Mouse (Mus musculus): ENCODE measurements at regions not wholly inside any gene's neighbourhood (a gene's known extent, or its start where the extent isn't known, plus 50 kb on each side); places are given as distances from the start of the nearest gene placed in this dataset.
A peak's percentile ranks its signal among the peaks of the same experiment; 100 is the strongest.

DNA sequence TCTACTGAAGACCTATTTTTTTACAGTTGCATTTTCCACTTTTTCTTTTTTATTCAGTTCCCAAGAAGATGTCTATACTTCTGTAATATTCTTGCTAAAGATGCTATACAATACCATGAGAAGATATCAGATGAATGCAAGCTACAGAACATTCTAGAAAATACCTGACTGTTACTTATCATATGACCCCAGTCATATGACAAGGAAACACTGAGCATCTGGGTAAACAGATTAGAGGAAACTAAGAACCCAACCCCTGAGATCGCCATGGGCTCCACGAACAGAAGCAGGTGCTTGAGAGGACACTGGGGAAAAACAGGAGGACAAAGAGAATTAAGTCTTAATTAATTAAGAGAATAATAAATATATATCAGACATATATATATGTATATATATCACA lies 275.7 kb downstream of the Klf5 start:
- Histone ChIP-seq H3K4me2 (replicated peaks; ENCODE audit: low read depth, low read length) (no peak overlapping the region), H3K27ac (ENCODE audit: low read length) (no peak overlapping the region), H3K4me1 (ENCODE audit: insufficient read depth, low read depth, low read length) (no peaks in the 10 kb centered on the region), H3K9me3 (ENCODE audit: low read length) (no peaks in the 10 kb centered on the region), H3K9ac (replicated peaks; ENCODE audit: low read depth) (no peak overlapping the region), H3K4me3 (ENCODE audit: low read depth, low read length) (no peak overlapping the region), H3K27me3 (replicated peaks; ENCODE audit: insufficient read depth, low read length) (no peaks in the 10 kb centered on the region), H3K36me3 (ENCODE audit: insufficient read depth, low read length) (no peaks in the 10 kb centered on the region)
- TF ChIP-seq CTCF (IDR thresholded peaks at IDR 0.05): no peak
- no peak for TF ChIP-seq EP300 (IDR thresholded peaks at IDR 0.05)
- 82% methylated on average over 2 of the region's 2 CpGs for WGBS
- ATAC-seq (no peak), DNase-seq (ENCODE audit: low spot score) (no peak)

DNA sequence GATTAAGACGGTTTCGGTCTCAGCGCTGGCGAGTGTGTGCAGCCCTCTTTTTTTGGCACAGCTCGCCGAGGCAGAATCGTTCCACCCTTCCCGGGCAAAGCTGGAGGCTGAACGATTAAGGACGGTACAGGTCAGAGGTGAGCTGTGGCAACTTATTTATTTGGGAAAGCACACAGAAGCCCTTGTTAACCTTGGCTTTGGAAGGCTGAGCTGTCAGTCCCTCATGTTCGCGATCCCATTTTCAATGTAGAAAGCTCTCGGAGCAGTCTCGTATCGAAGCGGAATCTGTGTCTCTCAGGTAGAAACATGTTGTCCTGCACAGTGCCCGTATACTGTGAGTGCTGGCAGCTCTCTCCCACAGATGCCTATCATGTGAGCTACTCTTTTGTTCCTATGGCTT lies 280.2 kb downstream of the Klf5 start:
- H3K27ac ChIP-seq (ENCODE audit: low read length): peak overlapping the region; percentile 78
- H3K4me1 ChIP-seq (ENCODE audit: insufficient read depth, low read depth, low read length): no peaks in the 10 kb centered on the region
- ATAC-seq (peak; percentile 70), DNase-seq (ENCODE audit: low spot score) (peak; percentile 61)
- TF ChIP-seq CTCF (IDR thresholded peaks at IDR 0.05): no peak
- no peak for TF ChIP-seq EP300 (IDR thresholded peaks at IDR 0.05)
- H3K36me3 ChIP-seq (ENCODE audit: insufficient read depth, low read length): no peaks in the 10 kb centered on the region
- peak overlapping the region; percentile 14; the same call in 1 of the 2 replicates for H3K4me3 ChIP-seq (ENCODE audit: low read depth, low read length)
- 23% methylated on average over 17 of the region's 17 CpGs for WGBS
- H3K9me3 ChIP-seq (ENCODE audit: low read length): no peaks in the 10 kb centered on the region
- H3K9ac ChIP-seq (replicated peaks; ENCODE audit: low read depth): no peak overlapping the region
- peak overlapping the region; percentile 41 for H3K4me2 ChIP-seq (replicated peaks; ENCODE audit: low read depth, low read length)
- no peaks in the 10 kb centered on the region for H3K27me3 ChIP-seq (replicated peaks; ENCODE audit: insufficient read depth, low read length)

DNA sequence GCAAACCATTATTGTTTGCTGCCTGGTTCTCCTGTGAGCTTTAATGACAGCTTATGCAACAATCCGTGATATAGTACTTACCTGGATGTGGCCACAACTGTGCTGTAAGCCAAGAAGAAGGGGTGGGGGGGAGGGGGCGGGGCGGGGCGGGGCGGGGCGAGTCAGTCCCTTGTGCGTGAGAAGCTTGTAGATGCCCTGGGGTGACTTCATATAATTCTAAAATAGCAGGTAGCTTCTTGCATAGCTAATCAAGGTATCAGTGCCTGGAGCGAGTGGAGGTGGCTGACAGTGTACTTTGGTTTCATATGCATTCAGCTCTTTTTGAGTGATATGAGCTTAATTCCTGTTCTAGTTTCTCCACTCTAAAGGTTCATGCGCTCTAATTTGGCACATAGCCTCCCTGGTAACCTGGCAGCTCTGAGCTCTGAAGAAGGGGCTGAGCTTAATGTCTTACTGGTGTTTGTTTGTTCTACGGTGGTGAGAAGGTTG lies 280.8 kb downstream of the Klf5 start:
- Histone ChIP-seq H3K9ac (replicated peaks; ENCODE audit: low read depth) (no peak overlapping the region), H3K36me3 (ENCODE audit: insufficient read depth, low read length) (no peaks in the 10 kb centered on the region), H3K4me2 (replicated peaks; ENCODE audit: low read depth, low read length) (peak overlapping the region; percentile 41), H3K27ac (ENCODE audit: low read length) (peak overlapping the region; percentile 78), H3K9me3 (ENCODE audit: low read length) (no peaks in the 10 kb centered on the region), H3K27me3 (replicated peaks; ENCODE audit: insufficient read depth, low read length) (no peaks in the 10 kb centered on the region), H3K4me1 (ENCODE audit: insufficient read depth, low read depth, low read length) (no peaks in the 10 kb centered on the region), H3K4me3 (ENCODE audit: low read depth, low read length) (peak overlapping the region; percentile 14; the same call in 1 of the 2 replicates)
- 16% methylated on average over 10 of the region's 10 CpGs for WGBS
- ATAC-seq (peak; percentile 88), DNase-seq (ENCODE audit: low spot score) (peak; percentile 69)
- TF ChIP-seq EP300 (IDR thresholded peaks at IDR 0.05) (no peak), CTCF (IDR thresholded peaks at IDR 0.05) (no peak)

DNA sequence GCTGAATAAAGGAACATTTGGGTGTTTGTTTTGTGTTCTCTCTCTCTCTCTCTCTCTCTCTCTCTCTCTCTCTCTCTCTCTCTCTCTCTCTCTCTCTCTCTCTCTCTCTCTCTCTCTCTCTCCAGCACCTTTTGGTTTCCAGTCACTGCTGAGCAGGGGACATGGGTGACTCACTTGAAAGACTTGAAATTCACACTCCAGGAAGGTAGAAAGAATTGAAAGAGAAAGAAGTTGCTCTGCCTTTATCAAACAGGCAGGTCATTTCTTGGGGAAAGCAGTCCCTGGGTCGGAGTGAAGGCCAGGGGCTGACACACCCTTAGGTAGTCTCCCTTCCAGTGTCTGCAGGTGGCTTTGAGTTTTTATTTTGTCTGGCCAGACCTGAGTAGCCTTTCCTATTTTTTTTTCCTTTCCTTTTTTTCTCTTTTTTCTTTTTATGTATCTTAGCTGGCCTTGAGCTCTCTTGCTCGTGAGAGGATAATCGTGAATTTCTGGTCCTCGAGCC lies 281.3 kb downstream of the Klf5 start:
- Histone ChIP-seq H3K27me3 (replicated peaks; ENCODE audit: insufficient read depth, low read length) (no peaks in the 10 kb centered on the region), H3K36me3 (ENCODE audit: insufficient read depth, low read length) (no peaks in the 10 kb centered on the region), H3K4me1 (ENCODE audit: insufficient read depth, low read depth, low read length) (no peaks in the 10 kb centered on the region), H3K9ac (replicated peaks; ENCODE audit: low read depth) (no peak overlapping the region), H3K4me2 (replicated peaks; ENCODE audit: low read depth, low read length) (peak overlapping the region; percentile 41), H3K27ac (ENCODE audit: low read length) (peak overlapping the region; percentile 78), H3K9me3 (ENCODE audit: low read length) (no peaks in the 10 kb centered on the region), H3K4me3 (ENCODE audit: low read depth, low read length) (peak overlapping the region; percentile 5; the same call in 1 of the 2 replicates)
- DNase-seq (ENCODE audit: low spot score) (peak; percentile 62), ATAC-seq (peak; percentile 31)
- 43% methylated on average over 4 of the region's 4 CpGs for WGBS
- no peak for TF ChIP-seq EP300 (IDR thresholded peaks at IDR 0.05)
- TF ChIP-seq CTCF (IDR thresholded peaks at IDR 0.05): no peak

DNA sequence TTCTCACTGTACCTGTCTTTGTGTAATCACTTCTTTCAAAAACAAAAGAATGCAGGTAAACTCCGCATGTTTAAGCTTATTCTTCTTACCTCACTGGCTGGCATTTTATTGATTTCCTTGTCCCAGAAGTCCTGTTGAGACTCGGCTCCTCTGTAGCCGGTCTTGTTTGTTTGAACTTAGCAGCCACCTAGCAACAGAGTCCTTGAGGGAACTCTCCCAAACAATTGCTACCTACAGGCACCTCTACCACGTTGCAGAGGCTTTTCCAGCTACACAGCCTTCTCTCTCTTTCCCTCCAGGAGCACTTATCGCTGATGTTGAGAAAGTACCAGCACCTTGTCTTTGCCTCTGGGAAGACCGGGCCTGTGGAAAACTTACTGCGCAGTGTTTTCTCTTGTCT lies 285.7 kb downstream of the Klf5 start:
- no peak overlapping the region for H3K9ac ChIP-seq (replicated peaks; ENCODE audit: low read depth)
- TF ChIP-seq EP300 (IDR thresholded peaks at IDR 0.05) (no peak), CTCF (IDR thresholded peaks at IDR 0.05) (no peak)
- H3K4me2 ChIP-seq (replicated peaks; ENCODE audit: low read depth, low read length): peak overlapping the region; percentile 23
- no peaks in the 10 kb centered on the region for H3K4me1 ChIP-seq (ENCODE audit: insufficient read depth, low read depth, low read length)
- no peaks in the 10 kb centered on the region for H3K9me3 ChIP-seq (ENCODE audit: low read length)
- DNase-seq (ENCODE audit: low spot score) (peak; percentile 85), ATAC-seq (peak; percentile 81)
- no peaks in the 10 kb centered on the region for H3K36me3 ChIP-seq (ENCODE audit: insufficient read depth, low read length)
- H3K4me3 ChIP-seq (ENCODE audit: low read depth, low read length): no peak overlapping the region
- H3K27me3 ChIP-seq (replicated peaks; ENCODE audit: insufficient read depth, low read length): no peaks in the 10 kb centered on the region
- H3K27ac ChIP-seq (ENCODE audit: low read length): peak overlapping the region; percentile 27; the same call in 1 of the 2 replicates
- WGBS: 20% methylated on average over 7 of the region's 7 CpGs

DNA sequence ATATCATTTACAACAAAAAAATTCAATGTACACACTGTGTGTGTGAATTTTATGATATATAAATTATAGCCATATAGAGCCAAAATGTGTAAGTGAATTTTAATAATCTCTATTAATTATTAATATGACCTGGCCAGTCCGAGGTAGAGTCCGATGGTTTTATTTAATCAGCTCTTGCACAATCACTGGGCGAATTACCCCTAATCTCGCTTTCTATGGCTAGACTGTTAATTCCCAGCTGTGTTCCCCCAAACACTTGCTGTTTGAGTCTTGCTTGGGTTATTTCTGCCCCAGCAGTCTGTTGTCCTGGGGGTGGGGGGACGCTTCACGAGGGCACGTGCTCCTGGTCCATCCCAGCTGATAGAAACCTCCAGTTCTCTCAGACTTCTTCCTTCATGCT lies 287.5 kb downstream of the Klf5 start:
- no peaks in the 10 kb centered on the region for H3K9me3 ChIP-seq (ENCODE audit: low read length)
- no peak overlapping the region for H3K27ac ChIP-seq (ENCODE audit: low read length)
- H3K27me3 ChIP-seq (replicated peaks; ENCODE audit: insufficient read depth, low read length): no peaks in the 10 kb centered on the region
- no peak for TF ChIP-seq CTCF (IDR thresholded peaks at IDR 0.05)
- TF ChIP-seq EP300 (IDR thresholded peaks at IDR 0.05): no peak
- no peak overlapping the region for H3K4me3 ChIP-seq (ENCODE audit: low read depth, low read length)
- DNase-seq (ENCODE audit: low spot score): no peak
- H3K4me2 ChIP-seq (replicated peaks; ENCODE audit: low read depth, low read length): no peak overlapping the region
- no peak for ATAC-seq
- 78% methylated on average over 7 of the region's 7 CpGs for WGBS
- H3K36me3 ChIP-seq (ENCODE audit: insufficient read depth, low read length): no peaks in the 10 kb centered on the region
- no peaks in the 10 kb centered on the region for H3K4me1 ChIP-seq (ENCODE audit: insufficient read depth, low read depth, low read length)
- no peak overlapping the region for H3K9ac ChIP-seq (replicated peaks; ENCODE audit: low read depth)

Measured in lung, postnatal 0 days (tissue).